Mouse (Mus musculus) left cerebral cortex, postnatal 4 days (tissue): Measurements from ENCODE around the gene Msh6. TPM values are rescaled to one million over a fixed set of nuclear protein-coding genes. Genes with fewer than 3 reads are reported as not detected.
"Not testable (repeated sequence)": the region's sequence is repeated elsewhere in the genome, so short reads cannot be mapped to it uniquely, and the experiment has no call there.

Experiments used
- DNase-seq: peaks from one replicate; pipeline ENCODE4 v3.0.0-alpha.2; 2022
- intact Hi-C: fragments of 180-260 bp; cut with DNase I; formaldehyde crosslinking; loops from one replicate; pipeline ENCODE4 v1.15.1; 2025
- total RNA-seq, 2 experiments: library from RNA; stranded (reverse); gene quantifications; 2 replicates each; pipeline ENCODE4 v1.2.3; 2021

The Msh6 gene
- total RNA-seq, 2 experiments from 2014 or later, result 20.7 to 21.0 TPM

- DNase-seq, intact Hi-C loops: not testable (repeated sequence)
Observed at GRCm38 (mm10) chr17:87976927-87977326, 2.1 kb downstream of the Msh6 start.

GRCm38 (mm10) chr17:87979696-87980095 is 4.8 kb downstream of the Msh6 start:
- intact Hi-C loops, DNase-seq: not testable (repeated sequence)

GRCm38 (mm10) chr17:87982112-87982511 is 7.2 kb downstream of the Msh6 start:
- no peak for DNase-seq
- intact Hi-C loops, result no loop called here

GRCm38 (mm10) chr17:87983313-87983712 is 8.5 kb downstream of the Msh6 start:
- intact Hi-C loops, result no loop called here
- DNase-seq, result no peak

GRCm38 (mm10) chr17:87984440-87985214 is 9.8 kb downstream of the Msh6 start:
- intact Hi-C loops, result no loop called here
- no peak for DNase-seq

- intact Hi-C loops, result no loop called here
- DNase-seq, result peak; percentile 56
Observed at GRCm38 (mm10) chr17:87985916-87986315, 11.1 kb downstream of the Msh6 start.

- DNase-seq, result no peak
- intact Hi-C loops, result no loop called here
Observed at GRCm38 (mm10) chr17:87987507-87987906, 12.6 kb downstream of the Msh6 start.

- no peak for DNase-seq
- intact Hi-C loops, result no loop called here
Observed at GRCm38 (mm10) chr17:87992154-87992553, 17.3 kb downstream of the Msh6 start.

- DNase-seq, result no peak
- intact Hi-C loops, result no loop called here
Observed at GRCm38 (mm10) chr17:87993338-87993737, 18.5 kb downstream of the Msh6 start.

GRCm38 (mm10) chr17:87997808-87998207 is 22.9 kb downstream of the Msh6 start:
- DNase-seq, result no peak
- intact Hi-C loops, result no loop called here

- DNase-seq, result no peak
- intact Hi-C loops, result no loop called here
Observed at GRCm38 (mm10) chr17:88004892-88005291, 30.0 kb downstream of the Msh6 start.

GRCm38 (mm10) chr17:88006956-88007355 is 32.1 kb downstream of the Msh6 start:
- DNase-seq, result no peak
- intact Hi-C loops, result no loop called here

GRCm38 (mm10) chr17:88014456-88014855 is 39.6 kb downstream of the Msh6 start:
- intact Hi-C loops, result no loop called here

GRCm38 (mm10) chr17:88016027-88016426 is 41.2 kb downstream of the Msh6 start:
- intact Hi-C loops, result not testable (repeated sequence)

More at GRCm38 (mm10) chr17:88014456-88014855, 39.6 kb downstream of the Msh6 start:
- DNase-seq, result no peak

GRCm38 (mm10) chr17:88023924-88024323 is 49.1 kb downstream of the Msh6 start:
- no peak for DNase-seq
- intact Hi-C loops, result no loop called here

More at GRCm38 (mm10) chr17:88016027-88016426, 41.2 kb downstream of the Msh6 start:
- not testable (repeated sequence) for DNase-seq

GRCm38 (mm10) chr17:88025227-88025626 is 50.4 kb downstream of the Msh6 start:
- intact Hi-C loops, result loop anchor here (5.0 kb wide), 2 partner anchors 37 to 227 kb away; no protein-coding TSS in a partner anchor
- DNase-seq, result peak; percentile 24

- no peak for DNase-seq
- intact Hi-C loops, result loop anchor here (5.0 kb wide), 2 partner anchors 33 to 223 kb away; no protein-coding TSS in a partner anchor
Observed at GRCm38 (mm10) chr17:88029194-88029970, 54.5 kb downstream of the Msh6 start.

GRCm38 (mm10) chr17:88031755-88032154 is 56.9 kb downstream of the Msh6 start:
- DNase-seq, result no peak
- intact Hi-C loops, result no loop called here

GRCm38 (mm10) chr17:88034418-88034817 is 59.6 kb downstream of the Msh6 start:
- DNase-seq, result no peak
- intact Hi-C loops, result no loop called here
